Mouse (Mus musculus) heart, adult 2 months (tissue): ENCODE results near the gene Aatf.

Experiments
- CTCF ChIP-seq: fragments of 200-600 bp; IDR thresholded peaks from 2 replicates; pipeline ENCODE4 v1.8.1; 2022; ENCODE audit warnings: antibody characterized with exemption, mild to moderate bottlenecking, moderate library complexity
- EP300 ChIP-seq: fragments of 200-500 bp; IDR thresholded peaks from 2 replicates; pipeline ENCODE4 v1.6.1; 2011; ENCODE audit warnings: low read depth, low read length, control low read depth; ENCODE audit not compliant: insufficient read depth
- POLR2A ChIP-seq: fragments of 200-500 bp; IDR thresholded peaks from 2 replicates; pipeline ENCODE4 v1.6.1; 2011; ENCODE audit warnings: mild to moderate bottlenecking, low read depth, low read length, control low read depth; ENCODE audit not compliant: insufficient read depth

- TF ChIP-seq CTCF (no peak), POLR2A (no peak), EP300 (no peak)
Observed at GRCm38 (mm10) chr11:84410383-84410782, 102.9 kb downstream of the Aatf start.
